Mouse (Mus musculus): ENCODE measurements at regions not wholly inside any gene's neighbourhood (a gene's known extent, or its start where the extent isn't known, plus 50 kb on each side); places are given as distances from the start of the nearest gene placed in this dataset.
"Not testable (repeated sequence)": the region's sequence is repeated elsewhere in the genome, so short reads cannot be mapped to it uniquely, and the experiment has no call there.

DNA sequence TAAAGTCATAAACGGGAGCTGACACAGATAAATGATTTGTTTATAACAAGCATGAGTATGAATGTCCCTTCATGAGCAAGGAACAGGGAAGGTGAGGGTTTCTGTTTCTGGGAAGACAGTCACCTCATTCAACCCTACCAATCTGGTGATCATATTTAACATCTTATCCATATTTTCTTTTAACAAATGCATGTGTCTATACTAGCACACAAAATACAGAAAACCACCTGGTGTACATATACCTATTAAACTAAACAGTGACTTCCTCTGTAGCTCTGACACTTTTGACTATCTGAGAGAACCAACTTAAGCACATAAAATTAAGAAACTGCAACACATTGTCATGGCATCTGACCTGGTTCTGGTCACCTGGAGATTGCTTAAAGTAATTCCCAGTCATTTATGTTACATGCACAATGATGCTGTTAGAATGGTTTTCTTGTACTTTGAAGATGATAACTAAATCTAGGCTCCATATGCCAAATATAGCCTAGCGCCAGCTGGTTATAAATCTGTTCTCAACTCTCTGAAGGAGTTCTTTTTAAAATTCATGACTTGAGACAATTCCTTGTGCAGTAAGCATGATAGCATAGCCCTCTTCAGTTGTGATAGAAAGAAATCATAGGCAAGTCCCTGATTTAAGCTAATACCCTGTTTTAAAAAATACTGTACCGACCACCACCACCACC lies 1163.6 kb upstream of the Tyrp1 start:
- Histone ChIP-seq H3K9ac (replicated peaks) (no peak overlapping the region), H3K27ac (replicated peaks) (peak overlapping the region; percentile 76), H3K27me3 (no peaks in the 10 kb centered on the region), H3K9me3 (no peaks in the 10 kb centered on the region), H3K4me2 (replicated peaks) (no peak overlapping the region), H3K4me1 (no peaks in the 10 kb centered on the region), H3K36me3 (no peaks in the 10 kb centered on the region), H3K4me3 (no peak overlapping the region)
- peak; percentile 72; the same call in 1 of the 2 replicates for ATAC-seq (replicated peaks)
- WGBS: 77% methylated on average over 3 of the region's 3 CpGs

- no peak overlapping the region for H3K4me3 ChIP-seq
Measured at GRCm38 (mm10) chr4:79694787-79695763, 1138.8 kb upstream of the Tyrp1 start.

GRCm38 (mm10) chr4:79720915-79721314 lies 1113.0 kb upstream of the Tyrp1 start:
- 93% methylated on average over 14 of the region's 14 CpGs for WGBS
- ATAC-seq (replicated peaks): not testable (repeated sequence)

More at GRCm38 (mm10) chr4:79694787-79695763, 1138.8 kb upstream of the Tyrp1 start:
- H3K9ac ChIP-seq (replicated peaks): no peak overlapping the region
- H3K27ac ChIP-seq (replicated peaks): peak overlapping the region; percentile 41
- peaks cover 8% of the 10 kb centered on the region; the same call in 1 of the 2 replicates for H3K4me1 ChIP-seq
- no peaks in the 10 kb centered on the region for H3K27me3 ChIP-seq
- peak; percentile 58 for ATAC-seq (replicated peaks)
- H3K36me3 ChIP-seq: no peaks in the 10 kb centered on the region
- H3K4me2 ChIP-seq (replicated peaks): no peak overlapping the region
- WGBS: 53% methylated on average over 11 of the region's 11 CpGs
- H3K9me3 ChIP-seq: no peaks in the 10 kb centered on the region

DNA sequence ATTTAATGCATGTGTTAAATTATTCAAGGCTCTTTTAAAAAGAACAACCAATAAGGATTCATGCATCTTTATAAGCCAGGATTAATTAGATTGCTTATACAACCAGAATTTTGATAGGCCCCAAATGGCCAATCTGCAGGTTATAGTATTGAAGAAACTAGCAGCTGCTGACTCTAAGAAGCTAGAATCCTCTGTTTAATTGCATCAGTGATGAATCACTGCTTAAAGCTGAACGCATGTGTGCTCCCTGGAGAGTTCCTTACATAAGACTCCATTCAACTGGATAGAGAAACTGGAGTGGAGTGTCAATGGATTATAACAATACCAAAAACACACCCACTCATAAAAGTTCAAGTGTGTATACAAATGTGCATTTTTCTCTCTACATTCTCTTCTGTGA lies 1109.8 kb upstream of the Tyrp1 start:
- Histone ChIP-seq H3K4me3 (no peak overlapping the region), H3K9ac (replicated peaks) (no peak overlapping the region), H3K9me3 (no peaks in the 10 kb centered on the region), H3K4me1 (no peaks in the 10 kb centered on the region), H3K27me3 (no peaks in the 10 kb centered on the region), H3K36me3 (no peaks in the 10 kb centered on the region), H3K27ac (replicated peaks) (no peak overlapping the region), H3K4me2 (replicated peaks) (no peak overlapping the region)
- no peak for ATAC-seq (replicated peaks)
- WGBS: 49% methylated on average over 1 of the region's 1 CpGs

More at GRCm38 (mm10) chr4:79720915-79721314, 1113.0 kb upstream of the Tyrp1 start:
- not testable (repeated sequence) for H3K9ac ChIP-seq (replicated peaks); H3K9me3 ChIP-seq; H3K4me3 ChIP-seq; H3K4me2 ChIP-seq (replicated peaks); H3K36me3 ChIP-seq; H3K27me3 ChIP-seq; H3K27ac ChIP-seq (replicated peaks); H3K4me1 ChIP-seq

DNA sequence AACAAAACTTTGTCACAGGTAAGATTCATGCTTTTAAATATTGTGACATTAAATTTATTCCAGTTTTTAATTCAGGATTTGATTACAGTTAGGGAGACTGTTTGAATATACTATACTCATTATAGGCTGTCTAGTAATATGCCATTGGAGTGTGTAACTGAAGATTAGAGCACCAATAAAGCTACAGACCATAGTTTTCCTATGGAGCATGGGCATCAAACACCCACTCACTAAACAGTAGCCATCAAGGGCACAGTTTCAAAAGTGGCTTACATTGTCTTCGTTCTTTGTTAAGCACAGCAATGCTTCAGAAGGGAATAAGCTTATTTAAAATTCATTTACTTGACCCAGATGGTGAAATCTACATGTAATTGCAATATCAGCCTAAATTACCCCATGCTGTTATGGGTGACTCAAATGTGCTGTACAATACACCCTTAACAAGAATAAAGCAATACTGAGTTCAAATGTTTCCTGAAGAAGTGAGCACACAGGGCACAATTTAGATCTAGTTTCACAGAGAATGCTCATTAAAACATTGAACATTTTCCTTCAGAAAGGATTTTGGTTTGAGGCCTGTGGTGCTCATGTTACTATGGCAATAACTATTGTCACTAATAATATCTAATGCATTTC lies 1092.9 kb upstream of the Tyrp1 start:
- Histone ChIP-seq H3K4me1 (0 out of 2 replicates have a peak, but pooled peaks cover 2% of the 10 kb centered on the region), H3K9ac (replicated peaks) (no peak overlapping the region), H3K27me3 (no peaks in the 10 kb centered on the region), H3K4me3 (no peak overlapping the region), H3K27ac (replicated peaks) (no peak overlapping the region), H3K9me3 (no peaks in the 10 kb centered on the region; the same call in 1 of the 2 replicates), H3K36me3 (no peaks in the 10 kb centered on the region), H3K4me2 (replicated peaks) (no peak overlapping the region)
- 0 out of 2 replicates have a peak, but pooled peaks have one; percentile 32 for ATAC-seq (replicated peaks)
- 36% methylated on average over 1 of the region's 1 CpGs for WGBS
